Mouse (Mus musculus): ENCODE results near the gene Plekhm1. TPM values are rescaled to one million over a fixed set of nuclear protein-coding genes. Genes with fewer than 3 reads are reported as not detected.

Gene Plekhm1
- total RNA-seq, 2 experiments from 2014 or later, result 18.8 to 20.6 TPM

- DNase-seq, result peak; percentile 80 to 83
Observed at GRCm38 (mm10) chr11:103359841-103360641, 52.4 kb downstream of the Plekhm1 start.

- peak; percentile 53 to 67 for DNase-seq
Observed at GRCm38 (mm10) chr11:103359122-103359521, 53.4 kb downstream of the Plekhm1 start.

- no peak for DNase-seq
Observed at GRCm38 (mm10) chr11:103358316-103358715, 54.2 kb downstream of the Plekhm1 start.

- DNase-seq, result no peak
Observed at GRCm38 (mm10) chr11:103357710-103358109, 54.8 kb downstream of the Plekhm1 start.

- no peak for DNase-seq
Observed at GRCm38 (mm10) chr11:103356938-103357670, 55.4 kb downstream of the Plekhm1 start.

GRCm38 (mm10) chr11:103356032-103356571, 56.4 kb downstream of the Plekhm1 start:
- DNase-seq, result no peak

GRCm38 (mm10) chr11:103355251-103355650, 57.2 kb downstream of the Plekhm1 start:
- no peak for DNase-seq

- DNase-seq, result no peak
Observed at GRCm38 (mm10) chr11:103354033-103354432, 58.5 kb downstream of the Plekhm1 start.

GRCm38 (mm10) chr11:103352239-103352814, 60.2 kb downstream of the Plekhm1 start:
- no peak for DNase-seq

GRCm38 (mm10) chr11:103350711-103351315, 61.7 kb downstream of the Plekhm1 start:
- DNase-seq, result no peak

GRCm38 (mm10) chr11:103349699-103350098, 62.8 kb downstream of the Plekhm1 start:
- no peak for DNase-seq

- DNase-seq, result no peak
Observed at GRCm38 (mm10) chr11:103346657-103347056, 65.8 kb downstream of the Plekhm1 start.

- no peak for DNase-seq
Observed at GRCm38 (mm10) chr11:103346236-103346635, 66.3 kb downstream of the Plekhm1 start.

- no peak for DNase-seq
Observed at GRCm38 (mm10) chr11:103345408-103346091, 66.9 kb downstream of the Plekhm1 start.

GRCm38 (mm10) chr11:103344494-103345332, 67.8 kb downstream of the Plekhm1 start:
- DNase-seq, result no peak

- DNase-seq, result no peak
Observed at GRCm38 (mm10) chr11:103343881-103344280, 68.6 kb downstream of the Plekhm1 start.

- no peak for DNase-seq
Observed at GRCm38 (mm10) chr11:103343063-103343462, 69.4 kb downstream of the Plekhm1 start.

- no peak for DNase-seq
Observed at GRCm38 (mm10) chr11:103340677-103341076, 71.8 kb downstream of the Plekhm1 start.

GRCm38 (mm10) chr11:103340130-103340529, 72.4 kb downstream of the Plekhm1 start:
- no peak for DNase-seq

GRCm38 (mm10) chr11:103339414-103340119, 72.9 kb downstream of the Plekhm1 start:
- no peak for DNase-seq
